Mouse (Mus musculus): Measurements from ENCODE around the gene B3galt4. TPM values are rescaled to one million over a fixed set of nuclear protein-coding genes. Genes with fewer than 3 reads are reported as not detected.
"Not testable (repeated sequence)": the region's sequence is repeated elsewhere in the genome, so short reads cannot be mapped to it uniquely, and the experiment has no call there.

B3galt4 gene
- polyA plus RNA-seq, 1 experiment from 2014 or later: 2.3 TPM

- Histone ChIP-seq H3K36me3 (ENCODE audit: insufficient read depth) (peaks cover 45% of the 10 kb centered on the region), H3K9ac (peak overlapping the region; percentile 86), H3K4me2 (peak overlapping the region; percentile 100), H3K27ac (ENCODE audit: low read depth) (no peak overlapping the region), H3K27me3 (ENCODE audit: insufficient read depth, low read length) (no peaks in the 10 kb centered on the region), H3K9me3 (ENCODE audit: low read depth, low read length) (no peaks in the 10 kb centered on the region), H3K4me1 (ENCODE audit: insufficient read depth) (no peaks in the 10 kb centered on the region; the same call in 1 of the 2 replicates), H3K4me3 (ENCODE audit: low read depth, low read length) (peak overlapping the region; percentile 69)
- DNase-seq (no peak), ATAC-seq (ENCODE audit: insufficient read depth) (no peak)
- TF ChIP-seq CTCF (IDR thresholded peaks at IDR 0.05; ENCODE audit: low read depth): peak; percentile 19; the same call in 1 of the 2 replicates
- WGBS: 41% methylated on average over 11 of the region's 11 CpGs
Measured at GRCm38 (mm10) chr17:33910346-33911051, 40.8 kb downstream of the B3galt4 start.

GRCm38 (mm10) chr17:33909869-33910250 is 41.4 kb downstream of the B3galt4 start:
- peak; percentile 57 for DNase-seq
- TF ChIP-seq CTCF (IDR thresholded peaks at IDR 0.05; ENCODE audit: low read depth): no peak
- 0% methylated on average over 14 of the region's 14 CpGs for WGBS

DNA sequence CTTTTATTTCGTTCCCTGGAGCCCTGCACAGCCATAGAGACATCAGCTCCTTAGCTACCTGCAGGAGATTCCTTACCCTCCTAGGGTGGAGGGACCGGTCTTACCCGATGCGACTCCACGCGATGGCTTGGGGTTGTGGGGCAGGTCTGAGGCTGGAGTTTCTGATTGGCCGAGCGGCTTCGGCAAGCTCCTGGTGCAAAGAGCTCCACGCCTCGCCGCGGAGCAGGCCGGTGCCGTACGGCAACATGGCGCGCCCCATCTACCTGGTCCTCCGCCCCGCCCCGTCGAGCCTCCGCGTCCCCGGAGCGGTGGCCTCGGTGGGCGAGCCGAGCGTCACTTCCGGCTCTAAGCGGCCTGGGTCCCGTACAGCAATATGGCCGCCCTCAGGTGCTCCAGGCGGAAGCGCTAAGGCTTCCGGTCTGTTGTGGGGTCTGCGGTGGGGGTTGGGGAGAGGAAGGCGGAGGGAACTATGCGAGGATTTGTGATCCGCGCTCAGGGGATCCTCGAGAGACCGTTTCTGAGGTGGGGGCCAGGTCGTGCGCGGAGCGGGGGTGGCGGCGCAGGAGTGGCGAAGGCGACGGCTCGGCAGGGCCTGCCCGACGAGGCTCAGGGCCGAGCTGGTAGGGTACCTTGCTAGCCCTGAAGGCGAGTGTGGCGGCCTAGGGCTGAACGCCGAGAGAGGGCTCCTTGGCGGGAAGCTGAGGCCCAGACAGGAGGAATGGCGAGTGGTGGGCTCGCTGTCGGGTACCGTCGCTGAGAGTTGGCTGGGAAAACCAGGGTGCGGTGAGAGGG is 42.0 kb downstream of the B3galt4 start, which contains the start of gene Daxx:
TSS of gene Daxx (plus strand) at position 338 of the 792 bp plus-strand sequence.
- Histone ChIP-seq H3K36me3 (ENCODE audit: insufficient read depth) (peaks cover 35% of the 10 kb centered on the region), H3K4me3 (ENCODE audit: low read depth, low read length) (peak within 1 kb of the TSS; percentile 69), H3K9me3 (ENCODE audit: low read depth, low read length) (no peaks in the 10 kb centered on the region), H3K27me3 (ENCODE audit: insufficient read depth, low read length) (no peaks in the 10 kb centered on the region), H3K4me1 (ENCODE audit: insufficient read depth) (no peaks in the 10 kb centered on the region; the same call in 1 of the 2 replicates), H3K4me2 (peak within 1 kb of the TSS; percentile 100), H3K9ac (peak within 1 kb of the TSS; percentile 86), H3K27ac (ENCODE audit: low read depth) (peak within 1 kb of the TSS; percentile 93)
- WGBS: under 1% methylated on average over 67 of the region's 68 CpGs
- TF ChIP-seq CTCF (IDR thresholded peaks at IDR 0.05; ENCODE audit: low read depth): no peak
- peak; percentile 99 for DNase-seq
- peak; percentile 97 for ATAC-seq (ENCODE audit: insufficient read depth)

More at GRCm38 (mm10) chr17:33909869-33910250, 41.4 kb downstream of the B3galt4 start:
- Histone ChIP-seq H3K4me2 (peak overlapping the region; percentile 100), H3K4me3 (ENCODE audit: low read depth, low read length) (peak overlapping the region; percentile 69), H3K36me3 (ENCODE audit: insufficient read depth) (peaks cover 41% of the 10 kb centered on the region), H3K27me3 (ENCODE audit: insufficient read depth, low read length) (no peaks in the 10 kb centered on the region), H3K27ac (ENCODE audit: low read depth) (peak overlapping the region; percentile 93), H3K9ac (peak overlapping the region; percentile 86), H3K9me3 (ENCODE audit: low read depth, low read length) (no peaks in the 10 kb centered on the region), H3K4me1 (ENCODE audit: insufficient read depth) (no peaks in the 10 kb centered on the region; the same call in 1 of the 2 replicates)
- ATAC-seq (ENCODE audit: insufficient read depth): no peak; the same call in 1 of the 2 replicates

DNA sequence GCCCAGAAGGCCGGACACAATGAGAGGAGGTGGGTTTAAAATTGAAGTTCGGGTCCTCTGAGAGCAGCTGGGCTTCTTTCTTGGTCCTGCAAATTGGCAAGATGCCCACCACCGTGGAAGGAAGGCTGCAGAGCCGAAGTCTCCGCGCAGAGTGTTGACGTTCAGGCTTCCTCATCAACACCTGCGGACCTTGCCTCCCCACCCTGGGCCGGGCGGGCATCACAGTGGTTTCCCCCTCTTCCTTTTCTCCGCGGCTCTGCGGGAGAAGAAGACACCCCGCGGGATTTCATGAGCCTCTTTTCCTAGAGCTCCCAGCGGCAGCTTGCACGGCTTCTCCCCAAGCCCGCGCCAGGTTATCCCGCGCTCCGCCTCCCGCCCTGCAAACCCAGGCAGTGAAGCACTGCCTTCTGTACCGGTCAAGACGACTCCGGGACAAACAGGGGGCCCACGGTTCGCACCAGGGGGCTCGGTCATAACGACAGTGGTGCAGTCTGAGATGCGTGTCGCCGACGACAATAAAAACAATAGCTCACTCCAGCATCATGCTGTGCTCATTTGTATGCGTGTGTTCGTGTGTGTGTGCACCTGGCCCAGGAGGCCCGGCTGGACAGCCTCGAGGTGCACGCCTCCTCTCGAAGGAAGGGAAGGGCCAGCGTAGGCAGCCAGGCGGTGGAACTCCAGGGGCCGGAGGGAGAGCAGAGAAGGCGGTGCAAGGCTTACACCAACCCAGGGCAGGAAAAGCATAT is 42.8 kb downstream of the B3galt4 start:
- WGBS: under 1% methylated on average over 44 of the region's 44 CpGs
- peak; percentile 69 for ATAC-seq (ENCODE audit: insufficient read depth)
- H3K4me2 ChIP-seq: peak overlapping the region; percentile 100
- no peaks in the 10 kb centered on the region for H3K27me3 ChIP-seq (ENCODE audit: insufficient read depth, low read length)
- H3K27ac ChIP-seq (ENCODE audit: low read depth): peak overlapping the region; percentile 88
- no peaks in the 10 kb centered on the region; the same call in 1 of the 2 replicates for H3K4me1 ChIP-seq (ENCODE audit: insufficient read depth)
- no peak for TF ChIP-seq CTCF (IDR thresholded peaks at IDR 0.05; ENCODE audit: low read depth)
- H3K4me3 ChIP-seq (ENCODE audit: low read depth, low read length): peak overlapping the region; percentile 69
- DNase-seq: peak; percentile 68
- H3K9ac ChIP-seq: peak overlapping the region; percentile 65
- H3K36me3 ChIP-seq (ENCODE audit: insufficient read depth): peaks cover 27% of the 10 kb centered on the region
- no peaks in the 10 kb centered on the region for H3K9me3 ChIP-seq (ENCODE audit: low read depth, low read length)

DNA sequence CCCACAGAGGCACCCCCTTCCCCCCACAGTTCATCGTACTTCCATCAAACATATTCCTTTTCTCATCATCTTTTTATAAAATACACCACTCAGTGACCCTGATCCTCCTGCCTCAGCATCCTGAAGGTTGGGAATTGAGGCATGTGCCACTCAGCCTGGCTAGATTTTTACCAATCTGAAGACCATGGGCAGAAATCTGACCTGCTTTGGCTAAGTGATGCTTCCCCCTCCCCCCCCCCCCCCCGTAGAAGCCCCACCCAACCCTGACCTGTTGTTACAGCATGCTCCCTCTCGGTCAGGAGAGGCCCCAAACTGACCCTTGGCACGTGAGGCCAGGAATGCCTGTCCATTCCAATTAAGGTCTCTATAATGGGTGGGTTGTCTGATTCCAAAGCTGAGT is 46.5 kb downstream of the B3galt4 start, which contains the start of gene Platr17:
TSS of gene Platr17 (plus strand) at position 301 of the 400 bp plus-strand sequence.
- H3K4me1 ChIP-seq (ENCODE audit: insufficient read depth); ATAC-seq (ENCODE audit: insufficient read depth); H3K4me3 ChIP-seq (ENCODE audit: low read depth, low read length); H3K27ac ChIP-seq (ENCODE audit: low read depth); H3K27me3 ChIP-seq (ENCODE audit: insufficient read depth, low read length); H3K36me3 ChIP-seq (ENCODE audit: insufficient read depth); H3K9ac ChIP-seq; H3K4me2 ChIP-seq; DNase-seq; H3K9me3 ChIP-seq (ENCODE audit: low read depth, low read length): not testable (repeated sequence)
- WGBS: 41% methylated on average over 4 of the region's 4 CpGs

DNA sequence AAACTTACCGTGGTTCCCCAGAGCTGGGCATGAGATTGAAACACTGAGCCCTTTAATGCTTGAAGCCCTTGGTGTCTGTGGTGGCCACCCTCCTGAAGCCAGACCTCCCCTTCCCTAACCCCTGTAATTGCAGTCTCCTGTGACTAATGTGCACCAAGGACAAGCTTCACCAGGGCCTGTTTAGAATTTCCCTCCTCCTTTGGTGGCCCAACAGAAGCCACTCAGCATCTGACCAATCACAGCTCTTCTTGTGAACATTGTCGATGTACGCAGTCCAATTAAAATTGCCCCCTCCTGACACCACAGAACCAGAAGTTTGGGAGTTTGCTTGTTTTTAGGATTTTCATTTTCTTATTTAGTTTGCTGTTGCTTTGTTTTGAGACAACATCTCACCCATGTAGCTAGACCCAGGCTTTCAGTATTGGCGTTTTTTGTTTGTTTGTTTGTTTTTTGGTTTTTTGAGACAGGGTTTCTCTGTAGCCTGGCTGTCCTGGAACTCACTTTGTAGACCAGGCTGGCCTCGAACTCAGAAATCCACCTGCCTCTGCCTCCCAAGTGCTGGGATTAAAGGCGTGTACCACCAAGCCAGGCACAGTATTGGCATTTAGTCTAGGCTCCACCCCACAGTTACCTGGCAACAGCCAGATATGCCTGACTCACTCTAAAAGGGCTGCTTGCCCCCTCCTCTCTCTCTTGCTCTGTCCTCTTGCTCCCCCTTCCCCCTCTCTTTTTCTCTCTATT is 47.2 kb downstream of the B3galt4 start:
- not testable (repeated sequence) for H3K4me2 ChIP-seq; ATAC-seq (ENCODE audit: insufficient read depth); H3K27ac ChIP-seq (ENCODE audit: low read depth); H3K4me3 ChIP-seq (ENCODE audit: low read depth, low read length); H3K27me3 ChIP-seq (ENCODE audit: insufficient read depth, low read length); DNase-seq; H3K9me3 ChIP-seq (ENCODE audit: low read depth, low read length); H3K9ac ChIP-seq; H3K4me1 ChIP-seq (ENCODE audit: insufficient read depth); H3K36me3 ChIP-seq (ENCODE audit: insufficient read depth)
- WGBS: 66% methylated on average over 6 of the region's 6 CpGs

All from lung, embryonic 14.5 days (tissue).